Mouse (Mus musculus) heart, embryonic 12.5 days (tissue): ENCODE results near the gene Atp6v0b. TPM values are rescaled to one million over a fixed set of nuclear protein-coding genes. Genes with fewer than 3 reads are reported as not detected.

Source experiments
- ATAC-seq: fragments of 200-750 bp; cut with Nextera tagmentation; 2 replicates; pipeline ENCODE4 v1.8.0; 2017; ENCODE audit warnings: moderate TSS enrichment, moderate library complexity; ENCODE audit not compliant: insufficient number of reproducible peaks, low FRiP score
- H3K27ac ChIP-seq: fragments of 300-500 bp; sonication (generic); 2 replicates; pipeline ENCODE4 v1.5.1; 2016; ENCODE audit warnings: mild to moderate bottlenecking, moderate library complexity; ENCODE audit not compliant: poor library complexity, severe bottlenecking
- H3K27me3 ChIP-seq: fragments of 300-500 bp; sonication (generic); replicated peaks from 2 replicates; pipeline ENCODE4 v1.6.1; 2016; ENCODE audit warnings: mild to moderate bottlenecking, moderate library complexity
- H3K36me3 ChIP-seq: fragments of 300-500 bp; sonication (generic); 2 replicates; pipeline ENCODE4 v1.6.1; 2016; ENCODE audit warnings: mild to moderate bottlenecking, moderate library complexity
- H3K4me1 ChIP-seq: fragments of 300-500 bp; sonication (generic); replicated peaks from 2 replicates; pipeline ENCODE4 v1.6.1; 2016; ENCODE audit warnings: mild to moderate bottlenecking
- H3K4me2 ChIP-seq: fragments of 300-500 bp; sonication (generic); 2 replicates; pipeline ENCODE4 v1.6.1; 2016; ENCODE audit warnings: mild to moderate bottlenecking, moderate library complexity
- H3K4me3 ChIP-seq: fragments of 300-500 bp; sonication (generic); 2 replicates; pipeline ENCODE4 v1.5.1; 2016; ENCODE audit warnings: mild to moderate bottlenecking
- H3K9ac ChIP-seq: fragments of 300-500 bp; sonication (generic); 2 replicates; pipeline ENCODE4 v1.6.1; 2016; ENCODE audit warnings: mild to moderate bottlenecking, moderate library complexity
- H3K9me3 ChIP-seq: fragments of 300-500 bp; sonication (generic); replicated peaks from 2 replicates; pipeline ENCODE4 v1.6.1; 2016; ENCODE audit warnings: mild to moderate bottlenecking, moderate library complexity
- WGBS: fragments of 180-500 bp; shearing (Covaris S2); methylation state at CpG from one replicate; pipeline ENCODE4 v1.1.7; 2016; 5-methylcytosine and 5-hydroxymethylcytosine counted together
- polyA plus RNA-seq: library from polyadenylated mRNA; unstranded; fragments of >200 nt; fragmentation: Nextera tagmentation; extraction: Ambion mirVana; gene quantifications from 2 replicates; pipeline ENCODE4 v1.2.1, GENCODE M21; 2016

The Atp6v0b gene
- polyA plus RNA-seq, 1 experiment from 2014 or later = 196 TPM

DNA sequence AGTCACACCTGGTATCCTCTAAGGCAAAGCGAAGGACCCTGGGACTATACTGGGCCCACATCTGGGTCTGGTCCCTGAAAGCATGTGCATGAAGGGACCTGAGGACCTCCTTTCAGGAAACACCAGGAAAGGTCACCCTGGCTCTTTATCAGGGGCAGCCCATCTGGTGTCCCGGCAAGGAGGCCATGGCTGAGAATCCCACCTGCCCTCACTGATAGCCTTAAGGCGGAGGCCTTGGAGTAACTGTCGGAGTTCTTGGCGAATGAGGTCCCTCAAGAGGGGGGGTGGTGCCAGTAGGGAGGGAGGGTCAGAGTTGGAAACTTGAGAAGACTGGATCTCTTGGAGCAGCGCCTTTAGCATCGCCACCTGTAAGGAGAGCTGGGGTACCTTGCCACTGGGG, 15.3 kb downstream of the Atp6v0b start:
- no peak for ATAC-seq

DNA sequence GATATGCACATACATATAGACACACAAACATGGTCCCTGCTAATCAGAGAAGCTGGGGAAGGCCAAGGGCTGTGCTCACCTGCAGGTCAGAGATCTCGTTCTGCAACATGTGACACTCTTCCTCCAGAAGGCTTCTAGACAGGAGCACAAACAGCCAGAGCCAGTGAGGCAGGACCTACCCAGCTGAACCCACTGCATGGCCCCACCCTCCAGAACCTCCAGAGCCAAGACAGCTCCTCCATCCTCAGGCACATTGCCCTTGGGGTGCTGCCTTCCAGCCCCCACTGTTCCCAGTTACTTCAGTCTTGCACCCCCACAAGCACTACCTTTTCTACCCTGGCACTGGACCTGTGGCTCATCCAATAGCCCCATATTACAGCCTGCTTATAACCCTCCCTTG, 16.7 kb downstream of the Atp6v0b start:
- WGBS = 50% methylated on average over 1 of the region's 1 CpGs
- Histone ChIP-seq H3K4me3 (no peak overlapping the region), H3K4me2 (no peak overlapping the region), H3K4me1 (peaks cover 29% of the 10 kb centered on the region), H3K27ac (no peak overlapping the region), H3K9ac (no peak overlapping the region), H3K9me3 (no peaks in the 10 kb centered on the region), H3K36me3 (peaks cover 17% of the 10 kb centered on the region), H3K27me3 (peaks cover 32% of the 10 kb centered on the region)
- ATAC-seq = no peak

More for the DNA sequence above, 15.3 kb downstream of the Atp6v0b start:
- Histone ChIP-seq H3K4me2 (peak overlapping the region; percentile 76), H3K27ac (no peak overlapping the region), H3K9ac (0 out of 2 replicates have a peak overlapping the region, but pooled peaks have one; percentile 8), H3K9me3 (no peaks in the 10 kb centered on the region), H3K4me3 (no peak overlapping the region), H3K4me1 (peaks cover 22% of the 10 kb centered on the region), H3K36me3 (peaks cover 29% of the 10 kb centered on the region), H3K27me3 (peaks cover 32% of the 10 kb centered on the region)
- 44% methylated on average over 7 of the region's 7 CpGs for WGBS

DNA sequence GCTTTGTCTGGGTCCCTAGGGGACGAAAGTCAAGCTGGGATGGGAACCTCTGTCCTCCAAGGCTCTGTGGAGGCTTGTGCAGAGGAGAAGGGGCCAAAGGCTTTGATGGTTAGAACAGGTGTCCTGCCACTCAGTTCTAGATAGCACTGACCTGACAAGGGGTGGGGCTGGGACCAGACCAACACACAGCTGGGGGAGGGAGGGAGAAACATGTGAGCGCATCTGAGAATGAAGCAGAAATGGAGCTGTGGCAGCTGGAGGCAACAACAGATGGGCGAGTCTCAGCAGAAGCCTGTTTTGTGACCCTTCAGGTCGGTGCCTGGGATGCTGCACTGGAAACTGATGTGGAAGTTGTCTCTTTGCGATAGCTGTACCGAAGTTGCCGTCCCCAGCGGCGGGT, 17.8 kb downstream of the Atp6v0b start:
- H3K4me1 ChIP-seq = peaks cover 29% of the 10 kb centered on the region
- 70% methylated on average over 9 of the region's 9 CpGs for WGBS
- no peak for ATAC-seq

DNA sequence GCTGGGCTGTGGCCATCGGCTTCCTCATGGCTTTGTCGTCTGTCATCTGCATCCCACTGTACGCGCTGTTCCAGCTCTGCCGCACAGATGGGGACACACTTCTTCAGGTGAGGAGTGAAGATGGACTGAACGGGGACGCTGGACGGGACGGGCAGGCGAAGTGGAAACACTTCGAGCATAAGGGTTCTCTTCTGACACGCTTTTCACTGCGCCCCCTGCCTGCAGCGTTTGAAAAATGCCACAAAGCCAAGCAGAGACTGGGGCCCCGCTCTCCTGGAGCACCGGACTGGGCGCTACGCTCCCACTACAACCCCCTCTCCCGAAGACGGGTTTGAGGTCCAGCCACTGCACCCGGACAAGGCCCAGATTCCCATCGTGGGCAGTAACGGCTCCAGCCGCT, 19.3 kb downstream of the Atp6v0b start:
- peaks cover 25% of the 10 kb centered on the region for H3K4me1 ChIP-seq
- 17% methylated on average over 24 of the region's 24 CpGs for WGBS
- peak overlapping the region; percentile 18 for H3K4me2 ChIP-seq
- no peaks in the 10 kb centered on the region for H3K36me3 ChIP-seq
- ATAC-seq = no peak
- H3K27ac ChIP-seq = no peak overlapping the region
- no peaks in the 10 kb centered on the region for H3K9me3 ChIP-seq
- peaks cover 38% of the 10 kb centered on the region for H3K27me3 ChIP-seq
- no peak overlapping the region for H3K4me3 ChIP-seq
- peak overlapping the region; percentile 3 for H3K9ac ChIP-seq

More for the DNA sequence above, 17.8 kb downstream of the Atp6v0b start:
- no peaks in the 10 kb centered on the region for H3K9me3 ChIP-seq
- H3K36me3 ChIP-seq = peaks cover 12% of the 10 kb centered on the region
- H3K27ac ChIP-seq = no peak overlapping the region
- H3K27me3 ChIP-seq = peaks cover 38% of the 10 kb centered on the region
- H3K9ac ChIP-seq = no peak overlapping the region
- H3K4me2 ChIP-seq = no peak overlapping the region
- no peak overlapping the region for H3K4me3 ChIP-seq

DNA sequence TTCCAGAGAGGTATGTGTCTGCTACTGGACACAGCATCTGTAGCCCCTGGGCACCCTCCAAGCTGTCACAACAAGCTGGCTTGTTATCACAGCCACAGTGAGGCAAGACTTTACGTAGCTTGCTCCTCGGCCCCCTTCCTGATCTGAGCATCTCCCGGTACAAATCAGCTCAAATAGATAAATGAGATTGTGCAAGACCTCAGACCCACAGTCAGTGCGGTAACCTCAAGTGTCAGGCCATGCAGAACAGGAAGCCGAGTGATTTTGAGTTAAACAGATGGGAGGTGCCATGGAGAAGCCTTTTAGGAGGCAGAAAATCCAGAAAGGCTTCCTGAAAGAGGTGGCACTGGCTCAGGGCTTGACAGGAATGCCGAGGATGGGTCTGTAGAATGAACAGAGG, 20.1 kb downstream of the Atp6v0b start:
- no peak overlapping the region for H3K9ac ChIP-seq
- H3K27ac ChIP-seq = no peak overlapping the region
- peaks cover 21% of the 10 kb centered on the region for H3K4me1 ChIP-seq
- H3K9me3 ChIP-seq = no peaks in the 10 kb centered on the region
- ATAC-seq = no peak
- no peak overlapping the region for H3K4me2 ChIP-seq
- 63% methylated on average over 6 of the region's 6 CpGs for WGBS
- H3K27me3 ChIP-seq = peaks cover 38% of the 10 kb centered on the region
- H3K4me3 ChIP-seq = no peak overlapping the region
- no peaks in the 10 kb centered on the region for H3K36me3 ChIP-seq

DNA sequence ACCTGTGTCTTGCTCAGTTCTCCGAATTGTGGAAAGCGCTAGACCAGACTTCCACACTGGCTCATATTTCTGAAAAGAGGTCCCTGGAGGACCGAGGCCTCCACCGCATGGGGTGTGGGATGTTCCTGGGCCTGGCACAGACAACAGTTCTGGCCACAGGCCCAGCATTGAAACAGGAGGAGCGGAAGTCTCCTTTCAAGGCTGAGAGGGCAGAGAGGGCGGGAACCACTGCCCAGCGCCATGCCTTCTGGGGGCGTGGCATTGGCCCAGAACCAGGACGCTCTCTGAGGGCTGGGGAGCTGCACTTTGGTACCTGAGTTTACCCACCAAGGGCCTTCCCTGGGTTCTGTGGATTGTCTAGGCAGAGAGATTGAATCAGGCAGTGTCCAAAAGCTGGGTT, 21.1 kb downstream of the Atp6v0b start:
- no peak overlapping the region for H3K4me3 ChIP-seq
- H3K9ac ChIP-seq = no peak overlapping the region
- no peaks in the 10 kb centered on the region for H3K36me3 ChIP-seq
- ATAC-seq = peak; percentile 30; the same call in 1 of the 2 replicates
- H3K9me3 ChIP-seq = no peaks in the 10 kb centered on the region
- H3K4me2 ChIP-seq = no peak overlapping the region
- no peak overlapping the region for H3K27ac ChIP-seq
- 66% methylated on average over 9 of the region's 9 CpGs for WGBS
- peaks cover 38% of the 10 kb centered on the region for H3K27me3 ChIP-seq
- H3K4me1 ChIP-seq = peaks cover 12% of the 10 kb centered on the region

DNA sequence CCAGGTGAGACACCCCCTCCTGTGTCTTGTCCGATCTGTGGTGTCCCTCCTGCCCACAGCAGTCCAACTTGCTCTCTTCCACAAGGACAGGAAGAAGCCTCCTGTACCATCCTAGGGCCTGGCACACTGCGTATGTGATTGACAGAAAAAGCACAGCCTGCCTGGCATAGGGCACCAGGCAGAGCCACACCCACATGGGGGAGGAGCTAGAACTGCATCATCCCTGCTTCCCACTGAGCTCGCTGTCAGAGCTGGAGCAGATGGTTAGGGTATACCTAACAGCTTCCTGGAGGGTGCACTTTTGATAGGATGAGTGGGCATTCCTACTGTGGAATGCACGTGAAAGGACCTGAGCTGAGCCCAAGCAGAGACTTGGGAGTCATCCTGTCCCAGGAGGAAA, 24.3 kb downstream of the Atp6v0b start:
- Histone ChIP-seq H3K4me3 (no peak overlapping the region), H3K36me3 (no peaks in the 10 kb centered on the region), H3K27me3 (peaks cover 13% of the 10 kb centered on the region), H3K9me3 (no peaks in the 10 kb centered on the region), H3K4me2 (no peak overlapping the region), H3K27ac (no peak overlapping the region), H3K9ac (no peak overlapping the region), H3K4me1 (peaks cover 11% of the 10 kb centered on the region)
- 0 out of 2 replicates have a peak, but pooled peaks have one; percentile 13 for ATAC-seq
- 42% methylated on average over 4 of the region's 4 CpGs for WGBS

DNA sequence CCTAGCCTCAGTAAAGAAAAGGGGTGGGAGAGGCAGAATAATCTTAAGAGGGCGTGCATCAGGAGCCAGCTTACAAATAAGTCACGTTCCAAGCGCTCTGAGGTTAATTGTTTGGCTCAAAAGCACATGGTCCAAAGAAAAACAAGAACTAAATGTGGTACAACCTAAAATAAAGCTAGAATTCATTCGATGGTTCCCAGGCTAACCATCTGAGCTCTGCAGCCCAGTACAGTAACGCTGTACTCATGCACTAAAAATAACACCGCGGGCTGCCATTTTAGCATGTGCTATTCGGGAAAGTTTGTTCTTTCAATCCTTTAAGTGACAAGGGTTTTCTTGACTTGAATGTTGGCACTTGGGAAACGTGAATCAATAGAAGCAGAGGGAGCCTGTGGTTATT, 26.6 kb downstream of the Atp6v0b start:
- H3K4me1 ChIP-seq = peaks cover 6% of the 10 kb centered on the region
- no peak for ATAC-seq
- no peaks in the 10 kb centered on the region for H3K9me3 ChIP-seq
- H3K27me3 ChIP-seq = peaks cover 11% of the 10 kb centered on the region; the same call in 1 of the 2 replicates
- H3K27ac ChIP-seq = no peak overlapping the region
- no peak overlapping the region for H3K4me3 ChIP-seq
- WGBS = 84% methylated on average over 9 of the region's 9 CpGs
- H3K9ac ChIP-seq = no peak overlapping the region
- H3K36me3 ChIP-seq = peaks cover 12% of the 10 kb centered on the region
- H3K4me2 ChIP-seq = no peak overlapping the region

DNA sequence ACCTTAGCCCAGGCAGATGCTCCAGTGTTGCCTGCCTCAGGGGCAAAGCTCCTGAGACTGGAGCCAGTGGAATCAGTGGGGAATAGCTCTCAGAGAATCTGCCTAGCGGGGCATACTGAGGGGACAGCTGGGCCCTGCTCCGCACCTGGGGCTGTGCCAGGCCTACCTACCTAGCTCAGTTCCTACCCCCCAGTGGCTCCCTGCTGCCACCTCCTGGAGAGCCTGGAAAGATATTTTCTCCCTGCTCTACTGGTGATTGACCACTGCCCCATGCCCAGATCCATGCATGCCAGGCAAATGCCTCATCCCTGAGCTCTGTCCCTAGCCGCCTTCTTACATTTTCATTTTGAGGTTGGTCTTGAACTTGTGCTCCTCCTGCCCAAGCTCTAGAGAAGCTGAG, 28.3 kb downstream of the Atp6v0b start:
- 0 out of 2 replicates have a peak, but pooled peaks have one; percentile 17 for ATAC-seq
- Histone ChIP-seq H3K27me3 (peaks cover 6% of the 10 kb centered on the region; the same call in 1 of the 2 replicates), H3K9me3 (no peaks in the 10 kb centered on the region), H3K4me3 (no peak overlapping the region), H3K4me1 (peaks cover 24% of the 10 kb centered on the region), H3K36me3 (peaks cover 12% of the 10 kb centered on the region), H3K4me2 (no peak overlapping the region), H3K27ac (no peak overlapping the region), H3K9ac (no peak overlapping the region)
- 72% methylated on average over 3 of the region's 3 CpGs for WGBS

DNA sequence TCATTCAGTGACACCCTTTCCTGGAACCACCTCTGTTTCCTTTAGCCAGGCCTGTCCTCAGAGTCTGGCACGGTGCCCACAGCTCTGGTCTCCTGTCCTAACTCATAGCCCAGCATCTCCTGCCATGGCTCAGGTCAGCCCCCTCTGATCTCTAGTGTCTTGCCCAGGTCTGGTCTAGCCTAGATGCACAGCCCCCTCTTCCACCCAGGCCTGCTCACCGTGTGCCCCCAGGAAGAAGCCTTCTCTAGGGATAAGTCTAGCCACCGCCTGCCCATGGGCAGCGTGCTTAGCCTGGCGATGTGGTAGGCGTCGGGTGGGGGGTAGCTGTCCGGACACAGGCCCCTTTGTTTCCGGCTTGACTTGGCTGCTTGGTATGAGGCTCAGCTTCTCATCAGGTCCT, 32.0 kb downstream of the Atp6v0b start:
- Histone ChIP-seq H3K9me3 (no peaks in the 10 kb centered on the region), H3K27ac (no peak overlapping the region), H3K4me2 (no peak overlapping the region), H3K27me3 (peaks cover 6% of the 10 kb centered on the region; the same call in 1 of the 2 replicates), H3K4me3 (no peak overlapping the region), H3K4me1 (peaks cover 22% of the 10 kb centered on the region), H3K9ac (no peak overlapping the region), H3K36me3 (peaks cover 12% of the 10 kb centered on the region)
- 0 out of 2 replicates have a peak, but pooled peaks have one; percentile 16 for ATAC-seq
- 75% methylated on average over 9 of the region's 9 CpGs for WGBS

DNA sequence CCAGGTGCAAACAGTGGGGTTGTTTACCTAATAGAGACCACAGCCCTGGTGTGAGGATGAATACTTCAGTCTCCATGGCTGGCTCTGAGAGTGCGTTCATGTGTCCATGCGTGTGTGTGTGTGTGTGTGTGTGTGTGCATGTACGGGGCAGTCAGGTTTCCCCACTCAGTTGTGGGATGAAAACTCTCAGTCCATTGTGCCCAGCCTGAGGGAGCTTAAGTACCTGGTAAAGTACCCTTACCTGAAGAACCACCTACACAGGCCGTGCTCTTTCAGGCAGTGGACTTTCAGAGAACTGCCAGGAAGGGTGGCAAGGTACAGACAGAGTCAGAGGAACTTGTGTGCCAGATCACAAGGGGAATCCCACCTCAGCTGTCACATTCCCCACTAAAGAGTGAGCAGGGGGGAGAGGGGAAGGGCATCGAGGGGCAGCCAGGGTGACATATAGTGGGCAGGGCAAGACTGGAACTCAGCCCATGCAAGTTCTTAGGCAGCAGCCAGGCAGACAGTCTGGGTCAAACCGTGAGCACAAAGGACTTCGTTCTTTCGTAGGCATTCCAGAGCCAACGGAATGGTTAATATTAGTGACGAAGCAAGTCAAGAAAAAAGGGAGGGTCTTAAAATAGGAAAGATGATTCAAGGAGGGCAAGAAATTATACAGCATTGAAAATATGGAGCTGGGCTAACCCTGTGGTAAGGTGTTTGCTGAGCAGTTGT, 34.8 kb downstream of the Atp6v0b start:
- H3K27ac ChIP-seq = no peak overlapping the region
- no peak overlapping the region for H3K4me2 ChIP-seq
- H3K4me3 ChIP-seq = no peak overlapping the region
- H3K4me1 ChIP-seq = peaks cover 27% of the 10 kb centered on the region
- peaks cover 8% of the 10 kb centered on the region for H3K36me3 ChIP-seq
- H3K9me3 ChIP-seq = no peaks in the 10 kb centered on the region
- H3K9ac ChIP-seq = no peak overlapping the region
- 83% methylated on average over 10 of the region's 10 CpGs for WGBS
- no peak for ATAC-seq
- H3K27me3 ChIP-seq = 0 out of 2 replicates have a peak, but pooled peaks cover 13% of the 10 kb centered on the region
